Mouse (Mus musculus): ENCODE measurements at regions not wholly inside any gene's neighbourhood (a gene's known extent, or its start where the extent isn't known, plus 50 kb on each side); places are given as distances from the start of the nearest gene placed in this dataset.

GRCm38 (mm10) chr3:149115901-149116300, 125.5 kb upstream of the Adgrl2 start:
- Histone ChIP-seq H3K9me3 (ENCODE audit: low read length) (no peaks in the 10 kb centered on the region), H3K27me3 (ENCODE audit: insufficient read depth, low read length) (peaks cover 13% of the 10 kb centered on the region; the same call in 1 of the 2 replicates), H3K36me3 (ENCODE audit: insufficient read depth, low read length) (no peaks in the 10 kb centered on the region), H3K4me3 (replicated peaks; ENCODE audit: low read length) (no peak overlapping the region), H3K4me1 (replicated peaks; ENCODE audit: low read depth, low read length) (peaks cover 59% of the 10 kb centered on the region)
- TF ChIP-seq NANOG (IDR thresholded peaks at IDR 0.05; ENCODE audit: borderline replicate concordance, low read length) (no peak), POU5F1 (IDR thresholded peaks at IDR 0.05; ENCODE audit: borderline replicate concordance, low read length) (no peak), CTCF (conservative IDR thresholded peaks at IDR 0.05; ENCODE audit: low read length) (no peak)

- TF ChIP-seq CTCF (conservative IDR thresholded peaks at IDR 0.05; ENCODE audit: low read length), result no peak
- TF ChIP-seq NANOG (IDR thresholded peaks at IDR 0.05; ENCODE audit: borderline replicate concordance, low read length), result no peak
- no peak for TF ChIP-seq POU5F1 (IDR thresholded peaks at IDR 0.05; ENCODE audit: borderline replicate concordance, low read length)
- peaks cover 13% of the 10 kb centered on the region; the same call in 1 of the 2 replicates for H3K27me3 ChIP-seq (ENCODE audit: insufficient read depth, low read length)
- no peaks in the 10 kb centered on the region for H3K36me3 ChIP-seq (ENCODE audit: insufficient read depth, low read length)
- H3K4me3 ChIP-seq (replicated peaks; ENCODE audit: low read length), result no peak overlapping the region
- no peaks in the 10 kb centered on the region for H3K9me3 ChIP-seq (ENCODE audit: low read length)
- H3K4me1 ChIP-seq (replicated peaks; ENCODE audit: low read depth, low read length), result peaks cover 61% of the 10 kb centered on the region
Measured at GRCm38 (mm10) chr3:149112878-149113277, 122.5 kb upstream of the Adgrl2 start.

- no peaks in the 10 kb centered on the region for H3K36me3 ChIP-seq (ENCODE audit: insufficient read depth, low read length)
Measured at GRCm38 (mm10) chr3:149111529-149112439, 121.4 kb upstream of the Adgrl2 start.

GRCm38 (mm10) chr3:149110831-149111230, 120.5 kb upstream of the Adgrl2 start:
- peaks cover 45% of the 10 kb centered on the region for H3K4me1 ChIP-seq (replicated peaks; ENCODE audit: low read depth, low read length)
- no peak for TF ChIP-seq POU5F1 (IDR thresholded peaks at IDR 0.05; ENCODE audit: borderline replicate concordance, low read length)
- no peak for TF ChIP-seq CTCF (conservative IDR thresholded peaks at IDR 0.05; ENCODE audit: low read length)
- TF ChIP-seq NANOG (IDR thresholded peaks at IDR 0.05; ENCODE audit: borderline replicate concordance, low read length), result no peak

More at GRCm38 (mm10) chr3:149111529-149112439, 121.4 kb upstream of the Adgrl2 start:
- Histone ChIP-seq H3K4me3 (replicated peaks; ENCODE audit: low read length) (no peak overlapping the region), H3K4me1 (replicated peaks; ENCODE audit: low read depth, low read length) (peaks cover 52% of the 10 kb centered on the region), H3K9me3 (ENCODE audit: low read length) (no peaks in the 10 kb centered on the region), H3K27me3 (ENCODE audit: insufficient read depth, low read length) (peaks cover 13% of the 10 kb centered on the region; the same call in 1 of the 2 replicates)
- TF ChIP-seq CTCF (conservative IDR thresholded peaks at IDR 0.05; ENCODE audit: low read length), result no peak
- no peak for TF ChIP-seq POU5F1 (IDR thresholded peaks at IDR 0.05; ENCODE audit: borderline replicate concordance, low read length)
- TF ChIP-seq NANOG (IDR thresholded peaks at IDR 0.05; ENCODE audit: borderline replicate concordance, low read length), result no peak

GRCm38 (mm10) chr3:149105709-149106450, 115.5 kb upstream of the Adgrl2 start:
- Histone ChIP-seq H3K27me3 (ENCODE audit: insufficient read depth, low read length) (no peaks in the 10 kb centered on the region), H3K4me1 (replicated peaks; ENCODE audit: low read depth, low read length) (peaks cover 8% of the 10 kb centered on the region; the same call in 1 of the 2 replicates), H3K36me3 (ENCODE audit: insufficient read depth, low read length) (no peaks in the 10 kb centered on the region), H3K4me3 (replicated peaks; ENCODE audit: low read length) (no peak overlapping the region), H3K9me3 (ENCODE audit: low read length) (no peaks in the 10 kb centered on the region)
- no peak for TF ChIP-seq CTCF (conservative IDR thresholded peaks at IDR 0.05; ENCODE audit: low read length)
- no peak for TF ChIP-seq POU5F1 (IDR thresholded peaks at IDR 0.05; ENCODE audit: borderline replicate concordance, low read length)
- TF ChIP-seq NANOG (IDR thresholded peaks at IDR 0.05; ENCODE audit: borderline replicate concordance, low read length), result no peak

More at GRCm38 (mm10) chr3:149110831-149111230, 120.5 kb upstream of the Adgrl2 start:
- Histone ChIP-seq H3K9me3 (ENCODE audit: low read length) (no peaks in the 10 kb centered on the region), H3K4me3 (replicated peaks; ENCODE audit: low read length) (no peak overlapping the region), H3K36me3 (ENCODE audit: insufficient read depth, low read length) (no peaks in the 10 kb centered on the region), H3K27me3 (ENCODE audit: insufficient read depth, low read length) (peaks cover 13% of the 10 kb centered on the region; the same call in 1 of the 2 replicates)

- TF ChIP-seq CTCF (conservative IDR thresholded peaks at IDR 0.05; ENCODE audit: low read length), result no peak
- no peak for TF ChIP-seq NANOG (IDR thresholded peaks at IDR 0.05; ENCODE audit: borderline replicate concordance, low read length)
- no peak for TF ChIP-seq POU5F1 (IDR thresholded peaks at IDR 0.05; ENCODE audit: borderline replicate concordance, low read length)
- H3K36me3 ChIP-seq (ENCODE audit: insufficient read depth, low read length), result no peaks in the 10 kb centered on the region
- H3K4me1 ChIP-seq (replicated peaks; ENCODE audit: low read depth, low read length), result peaks cover 8% of the 10 kb centered on the region; the same call in 1 of the 2 replicates
- H3K27me3 ChIP-seq (ENCODE audit: insufficient read depth, low read length), result no peaks in the 10 kb centered on the region
- H3K4me3 ChIP-seq (replicated peaks; ENCODE audit: low read length), result no peak overlapping the region
- H3K9me3 ChIP-seq (ENCODE audit: low read length), result no peaks in the 10 kb centered on the region
Measured at GRCm38 (mm10) chr3:149105181-149105580, 114.8 kb upstream of the Adgrl2 start.

- H3K4me1 ChIP-seq (replicated peaks; ENCODE audit: low read depth, low read length), result peaks cover 8% of the 10 kb centered on the region; the same call in 1 of the 2 replicates
- no peaks in the 10 kb centered on the region for H3K27me3 ChIP-seq (ENCODE audit: insufficient read depth, low read length)
- H3K4me3 ChIP-seq (replicated peaks; ENCODE audit: low read length), result no peak overlapping the region
- no peaks in the 10 kb centered on the region for H3K36me3 ChIP-seq (ENCODE audit: insufficient read depth, low read length)
- no peak for TF ChIP-seq CTCF (conservative IDR thresholded peaks at IDR 0.05; ENCODE audit: low read length)
- no peak for TF ChIP-seq NANOG (IDR thresholded peaks at IDR 0.05; ENCODE audit: borderline replicate concordance, low read length)
- no peak for TF ChIP-seq POU5F1 (IDR thresholded peaks at IDR 0.05; ENCODE audit: borderline replicate concordance, low read length)
- no peaks in the 10 kb centered on the region for H3K9me3 ChIP-seq (ENCODE audit: low read length)
Measured at GRCm38 (mm10) chr3:149104080-149104479, 113.7 kb upstream of the Adgrl2 start.

- H3K4me3 ChIP-seq (replicated peaks; ENCODE audit: low read length), result no peak overlapping the region
- peaks cover 6% of the 10 kb centered on the region; the same call in 1 of the 2 replicates for H3K4me1 ChIP-seq (replicated peaks; ENCODE audit: low read depth, low read length)
- TF ChIP-seq CTCF (conservative IDR thresholded peaks at IDR 0.05; ENCODE audit: low read length) (no peak), NANOG (IDR thresholded peaks at IDR 0.05; ENCODE audit: borderline replicate concordance, low read length) (no peak), POU5F1 (IDR thresholded peaks at IDR 0.05; ENCODE audit: borderline replicate concordance, low read length) (no peak)
- H3K27me3 ChIP-seq (ENCODE audit: insufficient read depth, low read length), result no peaks in the 10 kb centered on the region
- no peaks in the 10 kb centered on the region for H3K9me3 ChIP-seq (ENCODE audit: low read length)
- no peaks in the 10 kb centered on the region for H3K36me3 ChIP-seq (ENCODE audit: insufficient read depth, low read length)
Measured at GRCm38 (mm10) chr3:149103469-149103868, 113.1 kb upstream of the Adgrl2 start.
